Mouse (Mus musculus) splenic B cell, adult 2 months (primary cell): ENCODE measurements around the gene Cadm3.
"Not testable (repeated sequence)": the region's sequence is repeated elsewhere in the genome, so short reads cannot be mapped to it uniquely, and the experiment has no call there.

Source experiments
- DNase-seq: peaks from one replicate; pipeline ENCODE4 v3.0.0-alpha.2; 2011; ENCODE audit warnings: low read depth, low spot score
- H3K27me3 ChIP-seq: 2 replicates; pipeline ENCODE4 v1.6.1; 2012; ENCODE audit warnings: mild to moderate bottlenecking, low read length, moderate library complexity, mixed read lengths; ENCODE audit not compliant: control insufficient read depth, poor library complexity, insufficient read depth, severe bottlenecking
- H3K36me3 ChIP-seq: 2 replicates; pipeline ENCODE4 v1.6.1; 2012; ENCODE audit warnings: mild to moderate bottlenecking, low read length, moderate library complexity, mixed read lengths; ENCODE audit not compliant: control insufficient read depth, poor library complexity, insufficient read depth, severe bottlenecking

The Cadm3 gene

DNA sequence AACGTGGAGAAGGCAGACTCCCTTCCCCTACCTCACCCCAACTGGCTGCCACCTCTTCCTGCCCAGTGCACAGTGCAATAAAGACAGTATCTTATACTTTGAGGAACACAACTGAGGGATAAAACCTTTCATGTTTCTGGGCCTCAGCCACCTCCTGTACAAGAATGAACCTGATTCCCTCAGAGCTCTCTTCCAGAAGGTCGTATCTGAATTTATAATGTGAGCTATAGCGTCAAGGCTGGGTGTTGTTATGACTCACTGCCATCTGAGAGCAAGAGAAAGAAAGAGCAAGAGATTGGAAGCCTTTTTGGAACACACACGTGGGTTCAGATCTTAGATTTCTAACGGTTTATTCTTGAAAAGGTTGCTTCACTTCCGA is 45.3 kb downstream of the Cadm3 start:
- Histone ChIP-seq H3K27me3 (no peaks in the 10 kb centered on the region), H3K36me3 (no peaks in the 10 kb centered on the region)
- DNase-seq, result no peak

DNA sequence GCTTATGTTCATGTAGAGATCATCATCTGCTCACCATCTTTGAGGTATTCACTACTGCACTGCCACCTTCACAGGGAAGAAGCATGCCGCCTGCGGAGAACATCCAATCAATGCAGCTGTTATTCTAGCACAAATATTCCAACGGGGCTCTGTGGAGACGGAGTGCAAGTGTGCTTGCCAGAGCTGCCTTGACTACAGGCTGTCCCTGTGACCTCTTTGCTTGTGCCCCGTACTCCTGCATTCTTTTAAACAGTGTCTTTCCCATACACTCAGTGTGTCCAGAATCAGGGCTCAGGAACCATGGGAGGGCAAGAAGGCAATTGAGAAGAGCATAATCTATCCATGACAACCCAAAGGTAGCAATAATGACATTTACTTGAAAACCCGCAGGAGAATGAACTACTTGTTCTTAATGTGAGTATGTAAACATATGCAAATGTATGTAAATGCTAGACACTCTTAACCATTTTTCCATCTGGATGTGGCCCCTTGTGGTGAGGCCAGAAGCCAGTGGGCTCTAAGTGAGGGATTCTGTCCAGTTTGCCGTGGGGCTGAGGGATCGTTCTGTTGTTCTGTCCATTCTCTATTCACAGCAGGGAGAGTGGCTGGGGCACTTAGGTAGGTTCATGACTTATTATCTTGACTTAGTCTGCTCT is 45.8 kb downstream of the Cadm3 start:
- no peaks in the 10 kb centered on the region for H3K27me3 ChIP-seq
- no peak for DNase-seq
- no peaks in the 10 kb centered on the region for H3K36me3 ChIP-seq

GRCm38 (mm10) chr1:173317925-173318477 is 49.5 kb downstream of the Cadm3 start:
- Histone ChIP-seq H3K36me3 (no peaks in the 10 kb centered on the region), H3K27me3 (no peaks in the 10 kb centered on the region)
- DNase-seq, result no peak

DNA sequence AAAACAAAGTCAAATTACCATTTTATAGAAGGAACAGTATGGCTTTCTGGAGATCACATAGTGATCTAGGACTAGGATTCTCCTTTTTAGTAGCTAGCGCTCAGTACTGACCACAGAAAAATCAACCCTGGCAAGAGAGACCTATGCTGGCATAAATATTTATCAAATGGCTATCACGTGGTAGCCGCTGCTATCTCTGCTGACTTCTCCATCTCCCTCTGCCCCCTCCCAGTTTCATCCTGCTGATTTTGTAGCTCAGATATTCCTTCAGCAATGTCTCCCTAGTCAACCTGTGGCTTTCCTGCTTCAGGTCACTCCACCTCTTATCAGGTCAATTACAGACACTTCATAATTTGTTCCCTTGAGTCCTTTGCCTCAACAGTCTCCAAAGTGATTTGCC is 51.8 kb downstream of the Cadm3 start:
- H3K27me3 ChIP-seq, result no peaks in the 10 kb centered on the region

GRCm38 (mm10) chr1:173313535-173314050 is 53.9 kb downstream of the Cadm3 start:
- not testable (repeated sequence) for DNase-seq, H3K27me3 ChIP-seq, H3K36me3 ChIP-seq

More for the DNA sequence above, 51.8 kb downstream of the Cadm3 start:
- H3K36me3 ChIP-seq, result no peaks in the 10 kb centered on the region
- no peak for DNase-seq

DNA sequence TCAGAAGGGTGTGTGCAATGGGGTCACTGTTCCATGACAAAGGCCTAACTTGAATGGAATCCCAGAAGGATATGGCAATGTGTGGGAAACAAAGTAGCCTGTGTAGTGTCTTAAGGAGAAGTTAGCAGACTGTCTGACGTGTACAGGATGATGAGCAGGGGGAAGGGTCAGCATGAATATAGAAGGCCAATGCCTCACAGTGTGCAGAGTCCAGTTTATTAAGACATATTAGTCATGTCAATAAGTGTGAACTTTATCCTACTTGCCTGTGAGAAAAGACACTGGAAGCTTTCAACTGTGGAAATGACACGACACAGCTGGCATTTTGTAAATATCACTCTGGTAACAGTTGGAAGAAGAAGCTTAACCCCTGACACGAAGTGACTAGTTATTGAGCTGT is 64.7 kb downstream of the Cadm3 start:
- not testable (repeated sequence) for H3K36me3 ChIP-seq, DNase-seq, H3K27me3 ChIP-seq
